Mouse (Mus musculus) heart, embryonic 14.5 days (tissue): ENCODE data around the gene Bcl2l1. TPM values are rescaled to one million over a fixed set of nuclear protein-coding genes. Genes with fewer than 3 reads are reported as not detected.
A peak's percentile ranks its signal among the peaks of the same experiment; 100 is the strongest.

ENCODE experiments used
- ATAC-seq: fragments of 200-750 bp; cut with Nextera tagmentation; 2 replicates; pipeline ENCODE4 v1.8.0; 2017; ENCODE audit warnings: low read depth, moderate TSS enrichment; ENCODE audit not compliant: insufficient number of reproducible peaks, insufficient read depth, low FRiP score
- H3K27ac ChIP-seq, 2 experiments: fragments of 200-500 bp in 1 of 2; fragments of 300-500 bp in 1 of 2; sonication (generic) in 1 of 2; replicated peaks in 1 of 2; 2 replicates each; pipeline ENCODE4 v1.5.1; 2012 to 2014; ENCODE audit warnings: low read depth in 2 of 2, low read length in 2 of 2, control low read depth in 1 of 2, mild to moderate bottlenecking in 1 of 2, mixed read lengths in 1 of 2; ENCODE audit not compliant: control insufficient read depth in 1 of 2, insufficient read depth in 1 of 2
- H3K27me3 ChIP-seq: fragments of 300-500 bp; sonication (generic); 2 replicates; pipeline ENCODE4 v1.6.1; 2014; ENCODE audit warnings: mild to moderate bottlenecking, low read length, control low read depth; ENCODE audit not compliant: control insufficient read depth, insufficient read depth
- H3K36me3 ChIP-seq: fragments of 300-500 bp; sonication (generic); 2 replicates; pipeline ENCODE4 v1.6.1; 2014; ENCODE audit warnings: mild to moderate bottlenecking, control low read depth, low read length, mixed read lengths; ENCODE audit not compliant: control insufficient read depth, insufficient read depth
- H3K4me1 ChIP-seq, 2 experiments: fragments of 200-500 bp in 1 of 2; fragments of 300-500 bp in 1 of 2; sonication (generic) in 1 of 2; 2 replicates each; pipeline ENCODE4 v1.6.1; 2012 to 2014; ENCODE audit warnings: low read length in 2 of 2, control low read depth in 1 of 2, mixed read lengths in 1 of 2; ENCODE audit not compliant: control insufficient read depth in 2 of 2, insufficient read depth in 2 of 2
- H3K4me2 ChIP-seq: fragments of 300-500 bp; sonication (generic); 2 replicates; pipeline ENCODE4 v1.6.1; 2014; ENCODE audit warnings: mild to moderate bottlenecking, low read length
- H3K4me3 ChIP-seq, 2 experiments: fragments of 200-500 bp in 1 of 2; fragments of 300-500 bp in 1 of 2; sonication (generic) in 1 of 2; 2 replicates each; pipeline ENCODE4 v1.5.1; 2012 to 2014; ENCODE audit warnings: low read length in 2 of 2, mild to moderate bottlenecking in 2 of 2, control low read depth in 1 of 2, low read depth in 1 of 2, moderate library complexity in 1 of 2; ENCODE audit not compliant: control insufficient read depth in 1 of 2, insufficient read depth in 1 of 2
- H3K9ac ChIP-seq: fragments of 300-500 bp; sonication (generic); 2 replicates; pipeline ENCODE4 v1.6.1; 2014; ENCODE audit warnings: mild to moderate bottlenecking, low read length
- H3K9me3 ChIP-seq: fragments of 300-500 bp; sonication (generic); 2 replicates; pipeline ENCODE4 v1.6.1; 2016; ENCODE audit warnings: low read length, control low read depth; ENCODE audit not compliant: control insufficient read depth
- WGBS: fragments of 180-500 bp; shearing (Covaris S2); extraction: QIAGEN DNeasy Blood & Tissue Kit; methylation state at CpG from one replicate; pipeline ENCODE4 v1.1.7; 2014; 5-methylcytosine and 5-hydroxymethylcytosine counted together
- polyA plus RNA-seq: library from polyadenylated mRNA; unstranded; fragments of >200 nt; fragmentation: Nextera tagmentation; extraction: Ambion mirVana; gene quantifications from 2 replicates; pipeline ENCODE4 v1.2.1, GENCODE M21; 2014

Bcl2l1 gene
- polyA plus RNA-seq, 1 experiment from 2014 or later: 59.0 TPM

DNA sequence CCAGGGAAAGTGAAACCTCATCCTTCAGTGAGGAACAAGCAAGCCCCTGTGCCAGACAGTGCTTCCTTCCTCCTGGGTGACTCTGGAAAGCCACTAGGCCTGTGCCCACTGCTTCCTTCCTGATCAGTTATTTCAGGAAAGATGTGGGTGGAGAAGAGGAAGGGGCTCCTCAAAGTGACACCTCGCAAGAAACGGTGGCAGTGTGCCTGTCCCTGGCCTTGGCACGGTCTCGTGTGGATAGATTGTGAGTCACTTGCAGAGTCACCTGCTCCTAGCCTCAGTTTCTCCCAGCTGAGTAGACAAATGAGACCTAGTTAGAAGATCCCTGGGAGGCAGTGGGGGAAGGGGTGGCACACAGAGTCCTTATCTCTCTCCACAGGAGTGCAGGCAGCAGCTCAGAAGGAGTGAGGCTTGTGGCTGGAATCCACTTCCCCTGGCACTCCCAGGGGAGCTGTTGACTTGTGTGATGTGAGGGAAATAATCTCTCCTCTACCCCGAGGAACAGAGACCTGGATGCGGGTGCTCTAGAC, 42.6 kb downstream of the Bcl2l1 start:
- peaks cover 54 to 83% of the 10 kb centered on the region in 2 experiments for H3K4me1 ChIP-seq
- H3K27me3 ChIP-seq: no peaks in the 10 kb centered on the region
- peak overlapping the region; percentile 36 for H3K9ac ChIP-seq
- H3K36me3 ChIP-seq: no peaks in the 10 kb centered on the region
- no peaks in the 10 kb centered on the region for H3K9me3 ChIP-seq
- 11% methylated on average over 6 of the region's 6 CpGs for WGBS
- H3K4me3 ChIP-seq: no peak overlapping the region
- H3K4me2 ChIP-seq: peak overlapping the region; percentile 46
- H3K27ac ChIP-seq: peak overlapping the region; percentile 80 to 84
- peak; percentile 40 for ATAC-seq

DNA sequence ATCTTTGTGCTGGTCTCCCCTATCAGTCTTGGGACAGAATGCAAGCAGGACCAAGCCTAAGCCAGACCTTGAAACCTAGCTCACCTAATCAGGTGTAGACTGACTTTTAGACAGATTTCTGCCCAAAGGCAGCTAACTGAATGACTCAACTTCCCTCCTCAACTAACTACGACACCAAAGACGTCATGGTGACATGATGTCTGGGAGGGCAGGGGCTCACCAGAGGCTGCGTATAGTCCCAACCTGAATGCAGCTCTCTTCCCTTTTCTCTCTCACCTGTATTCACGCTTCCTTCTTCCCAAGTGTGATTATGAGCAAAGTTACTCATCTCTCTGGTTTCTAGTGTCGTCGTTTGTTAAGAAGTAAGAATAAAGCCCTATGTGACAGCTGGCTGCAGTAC, 44.0 kb downstream of the Bcl2l1 start:
- H3K4me3 ChIP-seq: no peak overlapping the region
- no peak overlapping the region for H3K9ac ChIP-seq
- H3K36me3 ChIP-seq: no peaks in the 10 kb centered on the region
- WGBS: 90% methylated on average over 6 of the region's 6 CpGs
- ATAC-seq: no peak
- H3K27ac ChIP-seq: peak overlapping the region in 1 of 2 experiments; percentile 98; a peak in 1 of 4 replicates
- no peaks in the 10 kb centered on the region for H3K27me3 ChIP-seq
- no peak overlapping the region for H3K4me2 ChIP-seq
- H3K9me3 ChIP-seq: no peaks in the 10 kb centered on the region
- peaks cover 49 to 80% of the 10 kb centered on the region in 2 experiments for H3K4me1 ChIP-seq

DNA sequence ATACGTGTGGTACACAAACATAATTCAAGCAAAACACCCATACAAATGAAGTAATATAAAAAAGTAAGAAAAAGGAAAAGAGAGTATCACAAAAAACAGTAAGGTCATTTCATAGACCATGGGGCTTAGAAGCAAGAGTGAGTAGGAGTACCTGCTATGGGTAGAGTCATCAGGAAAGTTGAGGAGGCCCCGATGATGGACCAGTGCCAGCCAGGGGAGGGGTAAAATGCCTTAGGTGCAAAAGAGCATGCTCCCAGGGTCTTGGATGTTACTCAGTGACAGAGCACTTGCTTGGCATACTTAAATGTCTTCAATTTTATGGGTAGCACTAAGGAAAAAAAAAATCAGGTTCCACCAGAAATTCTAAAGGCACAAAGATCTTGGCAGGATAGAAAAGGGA, 44.4 kb downstream of the Bcl2l1 start:
- Histone ChIP-seq H3K4me1 (peaks cover 46 to 80% of the 10 kb centered on the region in 2 experiments), H3K36me3 (peaks cover under 1% of the 10 kb centered on the region; the same call in 1 of the 2 replicates), H3K9ac (no peak overlapping the region), H3K4me2 (no peak overlapping the region), H3K27ac (peak overlapping the region in 1 of 2 experiments; percentile 98; a peak in 2 of 4 replicates), H3K27me3 (no peaks in the 10 kb centered on the region), H3K9me3 (no peaks in the 10 kb centered on the region), H3K4me3 (no peak overlapping the region)
- no peak for ATAC-seq
- WGBS: 83% methylated on average over 2 of the region's 2 CpGs

DNA sequence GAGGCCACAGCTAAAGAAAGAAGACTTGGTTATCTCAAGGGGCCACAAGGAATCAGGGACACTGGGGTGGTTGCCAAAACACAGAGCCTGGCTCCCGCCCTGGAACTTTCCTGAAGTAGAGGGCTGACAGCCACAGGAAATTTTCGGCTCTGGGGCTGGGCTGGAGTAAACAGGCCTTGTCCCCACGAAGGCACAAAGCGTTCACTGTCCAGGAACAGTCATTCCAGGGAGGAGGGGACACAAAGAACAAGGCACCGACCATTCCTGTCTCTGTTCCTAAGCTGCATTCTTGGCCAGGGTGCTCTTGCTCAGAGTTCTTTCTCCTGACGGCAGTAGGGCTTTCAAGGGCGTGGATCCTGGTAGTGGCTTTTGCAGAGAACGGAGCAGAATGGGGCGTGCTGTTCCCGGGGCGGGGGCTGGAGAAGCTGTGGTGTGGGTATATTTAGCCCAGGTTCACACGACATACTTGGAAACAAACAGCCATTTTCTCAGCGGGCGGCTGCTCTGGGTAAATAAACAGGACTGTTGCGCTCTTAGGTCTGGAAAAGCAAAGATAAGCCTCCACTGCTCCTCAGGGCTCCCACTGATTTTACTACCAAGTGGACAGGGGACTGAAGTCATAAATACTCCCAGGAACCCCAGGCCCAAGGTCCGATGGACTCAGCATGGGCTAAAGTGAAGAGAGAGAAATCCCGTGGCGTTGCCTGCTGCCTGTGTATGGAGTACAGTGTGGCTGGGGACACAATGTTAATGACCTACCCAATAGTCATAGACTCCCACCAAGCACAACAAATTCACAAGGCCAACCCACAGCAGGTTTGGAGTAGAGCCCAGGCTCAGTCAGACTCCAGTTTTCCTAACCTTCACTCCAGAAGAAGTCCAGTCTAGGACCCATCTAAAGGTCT, 45.8 kb downstream of the Bcl2l1 start:
- Histone ChIP-seq H3K4me1 (peaks cover 46 to 72% of the 10 kb centered on the region in 2 experiments), H3K27ac (peak overlapping the region; percentile 98 to 99), H3K27me3 (no peaks in the 10 kb centered on the region), H3K4me3 (no peak overlapping the region), H3K9ac (peak overlapping the region; percentile 32), H3K36me3 (peaks cover 15% of the 10 kb centered on the region), H3K9me3 (no peaks in the 10 kb centered on the region), H3K4me2 (peak overlapping the region; percentile 57)
- 4% methylated on average over 18 of the region's 18 CpGs for WGBS
- ATAC-seq: peak; percentile 62

DNA sequence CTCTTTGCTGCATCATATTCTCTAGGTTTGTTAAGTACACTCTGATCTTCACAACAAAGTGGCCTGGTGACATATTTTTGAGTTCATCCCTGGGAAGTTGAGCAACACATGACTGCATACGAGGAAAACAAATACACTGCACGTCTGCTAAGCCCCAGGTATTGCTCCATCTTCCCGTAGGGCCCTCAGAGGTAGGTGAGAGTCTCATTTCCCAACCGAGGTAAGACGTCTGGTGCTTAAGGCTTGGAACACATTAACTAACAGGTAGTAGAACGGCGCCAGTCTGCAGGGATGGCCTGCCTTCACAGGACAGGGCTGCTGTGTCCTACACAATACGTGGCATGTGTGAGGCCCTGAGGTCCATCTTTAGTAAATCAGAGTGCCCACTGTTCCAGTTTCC, 46.9 kb downstream of the Bcl2l1 start:
- 91% methylated on average over 8 of the region's 8 CpGs for WGBS
- peak overlapping the region; percentile 98 to 99 for H3K27ac ChIP-seq
- peaks cover 41 to 62% of the 10 kb centered on the region in 2 experiments for H3K4me1 ChIP-seq
- H3K9me3 ChIP-seq: no peaks in the 10 kb centered on the region
- H3K36me3 ChIP-seq: peaks cover 23% of the 10 kb centered on the region
- peak overlapping the region; percentile 57; the same call in 1 of the 2 replicates for H3K4me2 ChIP-seq
- H3K4me3 ChIP-seq: no peak overlapping the region
- ATAC-seq: no peak
- no peak overlapping the region for H3K9ac ChIP-seq
- H3K27me3 ChIP-seq: no peaks in the 10 kb centered on the region

DNA sequence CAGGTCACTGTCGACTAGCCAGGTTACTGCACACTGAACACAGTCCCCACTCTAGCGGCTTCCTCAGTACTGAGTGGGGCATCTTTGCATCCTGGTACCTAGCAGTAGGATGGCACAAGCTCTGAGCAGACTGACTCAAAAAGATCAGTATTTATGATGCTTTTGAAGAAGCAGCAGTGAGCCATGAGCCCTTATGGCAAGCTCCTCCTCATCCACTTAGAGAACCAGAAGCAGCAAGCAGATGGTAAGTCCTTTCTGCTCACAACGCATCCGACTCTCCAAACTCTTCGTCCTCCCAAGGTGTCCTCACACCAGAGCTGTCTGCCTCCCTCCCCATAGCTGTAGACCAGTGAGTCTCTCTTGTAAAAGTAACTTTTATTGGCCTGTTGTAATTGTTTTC, 48.3 kb downstream of the Bcl2l1 start:
- 86% methylated on average over 5 of the region's 5 CpGs for WGBS
- H3K4me1 ChIP-seq: peaks cover 28 to 48% of the 10 kb centered on the region in 2 experiments
- H3K36me3 ChIP-seq: peaks cover 26% of the 10 kb centered on the region
- H3K27me3 ChIP-seq: no peaks in the 10 kb centered on the region
- H3K27ac ChIP-seq: no peak overlapping the region
- H3K9me3 ChIP-seq: no peaks in the 10 kb centered on the region
- no peak overlapping the region for H3K4me2 ChIP-seq
- ATAC-seq: no peak
- H3K9ac ChIP-seq: no peak overlapping the region
- no peak overlapping the region for H3K4me3 ChIP-seq

DNA sequence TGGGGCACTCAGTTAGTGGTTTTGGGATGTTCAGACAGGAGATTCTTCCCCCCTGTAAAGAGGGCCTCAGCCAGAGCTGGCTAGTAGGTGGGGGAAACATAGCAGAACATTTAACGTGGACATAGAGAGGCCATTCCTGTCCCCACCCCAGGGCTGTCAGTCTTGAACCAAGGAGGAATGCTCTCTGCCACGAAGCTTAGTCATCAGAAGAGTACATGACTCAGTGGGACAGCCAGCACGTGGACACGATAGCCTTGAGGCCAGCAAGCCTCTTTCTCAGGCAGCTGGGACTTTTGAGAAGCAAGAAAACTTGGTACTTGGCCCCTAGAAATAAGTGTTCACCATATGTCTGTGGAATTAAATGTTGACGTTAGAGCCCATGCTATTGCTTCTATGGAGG, 48.9 kb downstream of the Bcl2l1 start:
- no peak for ATAC-seq
- H3K9ac ChIP-seq: no peak overlapping the region
- WGBS: 53% methylated on average over 5 of the region's 5 CpGs

More for the DNA sequence above, 48.9 kb downstream of the Bcl2l1 start:
- peaks cover 26% of the 10 kb centered on the region for H3K36me3 ChIP-seq
- no peaks in the 10 kb centered on the region for H3K27me3 ChIP-seq
- H3K9me3 ChIP-seq: no peaks in the 10 kb centered on the region
- no peak overlapping the region for H3K27ac ChIP-seq
- no peak overlapping the region for H3K4me2 ChIP-seq
- peaks cover 25 to 44% of the 10 kb centered on the region in 2 experiments for H3K4me1 ChIP-seq
- no peak overlapping the region for H3K4me3 ChIP-seq
